Mouse (Mus musculus) adrenal gland (tissue): ENCODE results near the gene Eng.

Experiments used
- intact Hi-C: fragments of 180-260 bp; cut with DNase I; formaldehyde crosslinking; loops from one replicate; pipeline ENCODE4 v1.15.1; 2025
- microRNA-seq, 2 experiments: library from miRNA; unstranded; fragments of <30 nt; microRNA quantifications; one replicate each; pipeline ENCODE4; 2019

Gene Eng

GRCm38 (mm10) chr2:32724832-32725790 is 78.7 kb downstream of the Eng start:
- intact Hi-C loops = no loop called here

- intact Hi-C loops = no loop called here
These were observed 81.0 kb downstream of the Eng start for GRCm38 (mm10) chr2:32727435-32727834.

DNA sequence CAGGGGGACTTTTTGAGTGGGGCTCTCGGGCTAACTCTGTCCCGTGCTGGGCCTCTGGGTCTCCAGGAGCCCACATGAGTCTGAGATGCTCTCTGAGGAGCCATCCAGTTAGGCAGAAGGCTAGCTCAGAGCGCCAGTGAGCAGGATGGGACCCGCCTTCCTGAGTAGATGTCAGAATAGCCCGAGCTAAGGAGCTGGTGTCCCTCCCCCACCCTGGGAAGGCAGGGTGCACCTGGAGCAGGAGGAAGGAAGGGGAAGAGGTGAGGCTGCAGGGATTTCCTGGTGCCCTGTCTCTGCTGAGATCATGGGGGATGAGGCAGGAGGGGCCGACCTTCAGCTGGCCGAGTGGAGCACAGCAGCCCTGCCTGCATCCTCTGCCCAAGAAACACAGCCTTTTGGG is 82.1 kb downstream of the Eng start:
- intact Hi-C loops = no loop called here

- intact Hi-C loops = no loop called here
These were observed 83.2 kb downstream of the Eng start for GRCm38 (mm10) chr2:32729547-32729946.

DNA sequence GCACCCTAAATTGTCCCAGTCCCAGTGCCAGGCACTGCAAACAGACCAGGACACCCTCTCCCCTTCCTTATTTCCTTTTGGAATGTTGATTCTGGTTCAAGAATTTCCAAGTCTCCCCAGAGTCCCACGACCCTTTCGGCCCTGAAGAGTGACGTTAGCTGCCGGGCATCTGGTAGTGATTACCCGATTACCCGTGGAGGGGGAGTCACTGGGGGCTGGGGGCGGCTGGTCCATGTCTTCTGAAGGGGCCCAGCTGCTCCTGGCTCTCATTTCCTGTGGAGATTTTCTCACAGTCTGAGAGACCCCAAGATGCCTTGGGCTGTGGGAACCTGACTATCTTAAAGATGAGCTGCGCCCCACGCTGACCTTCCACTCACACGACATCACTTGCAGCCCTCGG is 84.5 kb downstream of the Eng start:
- intact Hi-C loops = no loop called here

DNA sequence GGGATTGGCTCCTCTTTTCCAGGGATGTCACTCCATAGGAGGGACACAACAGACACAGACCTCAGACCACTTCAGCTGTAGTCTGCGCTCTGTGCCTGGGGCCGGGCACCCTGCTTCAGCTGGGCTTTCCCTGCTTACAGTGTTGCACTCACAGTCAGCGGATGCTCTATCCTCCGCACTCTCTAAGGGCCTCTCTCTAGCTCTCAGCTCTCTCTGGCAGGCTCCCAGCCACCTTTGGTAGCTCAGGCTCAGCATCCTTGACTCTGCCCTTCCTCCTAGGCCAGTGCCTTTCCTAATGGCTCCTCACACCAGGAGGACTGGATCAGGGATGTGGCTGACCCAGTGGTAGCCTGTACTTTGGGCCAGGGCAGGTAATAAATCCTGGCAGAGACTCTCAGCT is 85.5 kb downstream of the Eng start:
- intact Hi-C loops = no loop called here

Small RNA genes within 50 kb of the gene (microRNA-seq; reads per million reads assigned to microRNA genes)
- 0 reads per million in 2 experiments for gene Gm47291
- gene Mir1954 = 0 reads per million in 2 experiments
- gene Mir2861 = 0.11 to 0.37 reads per million in 2 experiments
- gene Mir3960 = 0 reads per million in 2 experiments
- 0 to 0.25 reads per million in 2 experiments for gene Mir8093
